Mouse (Mus musculus): ENCODE data around the gene Camta1.

- TF ChIP-seq CTCF (conservative IDR thresholded peaks at IDR 0.05; ENCODE audit: low read length): no peak
- no peak for TF ChIP-seq POU5F1 (IDR thresholded peaks at IDR 0.05; ENCODE audit: borderline replicate concordance, low read length)
These were observed 515.0 kb downstream of the Camta1 start for GRCm38 (mm10) chr4:151346673-151347072.
